Mouse (Mus musculus): ENCODE results near the gene Samd3. TPM values are rescaled to one million over a fixed set of nuclear protein-coding genes. Genes with fewer than 3 reads are reported as not detected.

Gene Samd3
- polyA plus RNA-seq, 1 experiment = 0.32 TPM

DNA sequence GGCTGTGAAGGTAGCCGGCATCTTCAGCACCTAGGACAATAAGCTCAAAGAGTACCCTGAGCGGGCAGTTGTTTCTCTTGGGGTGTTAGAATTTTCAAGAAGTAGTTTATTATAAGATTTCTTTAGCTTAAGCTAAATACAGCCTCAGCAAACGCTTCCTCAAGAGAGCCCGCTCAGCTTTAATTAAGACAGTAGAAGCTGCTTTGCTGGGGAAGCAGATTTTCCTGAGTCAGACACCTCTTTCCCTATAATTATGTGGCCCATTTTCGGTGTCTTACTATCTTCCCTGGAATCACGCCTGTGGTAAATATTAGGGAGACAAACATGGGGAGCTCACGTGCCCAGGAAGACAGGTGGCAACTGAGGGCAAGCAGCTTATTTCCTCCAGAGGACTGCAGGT is 57.6 kb downstream of the Samd3 start:
- no peak for TF ChIP-seq POLR2A (IDR thresholded peaks at IDR 0.05; ENCODE audit: borderline replicate concordance, extremely low read depth, low read depth, low read length)
- WGBS = 77% methylated on average over 7 of the region's 7 CpGs
- no peak for DNase-seq
- Histone ChIP-seq H3K4me1 (ENCODE audit: control insufficient read depth, insufficient read depth, low read length) (no peaks in the 10 kb centered on the region; the same call in none of the 2 replicates), H3K4me3 (replicated peaks; ENCODE audit: extremely low read depth, low read depth, low read length) (no peak overlapping the region)

DNA sequence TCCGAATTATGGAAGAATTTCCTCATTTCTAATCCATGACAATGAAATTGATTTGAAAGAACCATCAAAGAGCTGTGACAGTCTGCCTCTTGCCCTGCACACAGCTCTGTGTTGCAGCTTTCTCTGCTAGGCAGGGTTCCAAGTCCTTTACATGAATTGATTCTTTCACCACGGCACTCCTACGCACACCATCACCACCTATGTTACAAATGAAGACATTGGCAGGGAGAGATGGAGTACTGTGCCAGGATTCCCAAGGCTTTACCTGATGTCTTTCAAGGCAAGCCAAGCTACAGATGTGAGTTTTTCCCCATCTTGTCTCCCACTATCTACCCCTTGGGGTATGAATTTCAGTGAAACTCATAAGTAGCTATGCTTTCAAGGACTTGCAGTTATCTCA is 67.7 kb downstream of the Samd3 start:
- H3K4me3 ChIP-seq (replicated peaks; ENCODE audit: extremely low read depth, low read depth, low read length) = no peak overlapping the region
- DNase-seq = no peak
- TF ChIP-seq CTCF (IDR thresholded peaks at IDR 0.05; ENCODE audit: insufficient read depth, low read length) (no peak), POLR2A (IDR thresholded peaks at IDR 0.05; ENCODE audit: borderline replicate concordance, extremely low read depth, low read depth, low read length) (no peak)
- WGBS = 69% methylated on average over 3 of the region's 3 CpGs
- no peaks in the 10 kb centered on the region for H3K4me1 ChIP-seq (ENCODE audit: control insufficient read depth, insufficient read depth, low read length)

DNA sequence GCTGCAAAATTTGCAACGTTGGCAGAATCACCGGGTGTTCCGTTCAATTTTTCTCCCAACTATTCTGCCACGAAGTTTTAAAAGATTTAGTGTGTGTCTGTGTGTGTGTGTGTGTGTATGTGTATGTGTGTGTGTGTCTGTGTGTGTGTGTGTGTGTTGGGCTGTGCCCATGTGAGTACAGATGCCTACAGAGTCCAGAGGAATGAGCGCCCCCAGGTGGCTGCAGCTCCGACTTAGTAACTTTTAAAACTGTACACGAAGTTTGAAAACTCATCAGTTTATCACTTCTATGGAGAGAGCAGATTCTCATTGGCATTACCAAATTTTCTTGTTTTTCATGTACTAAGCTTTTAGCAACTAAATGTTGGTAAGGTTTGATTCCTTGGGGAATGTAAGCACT is 68.1 kb downstream of the Samd3 start:
- no peak for DNase-seq
- Histone ChIP-seq H3K4me1 (ENCODE audit: control insufficient read depth, insufficient read depth, low read length) (no peaks in the 10 kb centered on the region), H3K4me3 (replicated peaks; ENCODE audit: extremely low read depth, low read depth, low read length) (no peak overlapping the region)
- TF ChIP-seq CTCF (IDR thresholded peaks at IDR 0.05; ENCODE audit: insufficient read depth, low read length) (peak; percentile 13; the same call in 1 of the 2 replicates), POLR2A (IDR thresholded peaks at IDR 0.05; ENCODE audit: borderline replicate concordance, extremely low read depth, low read depth, low read length) (no peak)
- 79% methylated on average over 7 of the region's 7 CpGs for WGBS

GRCm38 (mm10) chr10:26302336-26302735 is 72.8 kb downstream of the Samd3 start:
- 92% methylated on average over 4 of the region's 4 CpGs for WGBS
- no peaks in the 10 kb centered on the region for H3K4me1 ChIP-seq (ENCODE audit: control insufficient read depth, insufficient read depth, low read length)
- no peak for DNase-seq
- no peak overlapping the region for H3K4me3 ChIP-seq (replicated peaks; ENCODE audit: extremely low read depth, low read depth, low read length)
- TF ChIP-seq POLR2A (IDR thresholded peaks at IDR 0.05; ENCODE audit: borderline replicate concordance, extremely low read depth, low read depth, low read length) = no peak
- TF ChIP-seq CTCF (IDR thresholded peaks at IDR 0.05; ENCODE audit: insufficient read depth, low read length) = no peak

DNA sequence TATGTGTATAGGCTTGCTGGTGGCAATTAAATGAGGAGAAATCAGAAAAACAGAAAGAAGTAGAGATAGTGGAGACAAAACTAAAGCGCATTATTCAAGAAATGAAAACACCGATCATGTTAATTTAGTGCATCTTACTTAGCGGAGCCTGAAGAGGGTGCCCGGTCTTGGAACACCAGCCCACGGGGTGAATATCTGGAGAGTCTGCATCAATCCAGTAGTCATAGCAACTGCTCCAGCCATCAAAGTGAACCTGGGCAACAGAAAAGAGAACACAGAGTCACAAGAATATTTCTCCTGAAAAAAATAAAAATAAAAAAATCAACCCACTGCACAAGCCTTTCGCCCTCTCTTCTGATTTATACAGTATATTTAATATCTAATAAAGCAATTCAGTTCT is 74.0 kb downstream of the Samd3 start:
- Histone ChIP-seq H3K4me3 (replicated peaks; ENCODE audit: extremely low read depth, low read depth, low read length) (no peak overlapping the region), H3K4me1 (ENCODE audit: control insufficient read depth, insufficient read depth, low read length) (no peaks in the 10 kb centered on the region)
- TF ChIP-seq CTCF (IDR thresholded peaks at IDR 0.05; ENCODE audit: insufficient read depth, low read length) (no peak), POLR2A (IDR thresholded peaks at IDR 0.05; ENCODE audit: borderline replicate concordance, extremely low read depth, low read depth, low read length) (no peak)
- no peak for DNase-seq
- 95% methylated on average over 6 of the region's 6 CpGs for WGBS

DNA sequence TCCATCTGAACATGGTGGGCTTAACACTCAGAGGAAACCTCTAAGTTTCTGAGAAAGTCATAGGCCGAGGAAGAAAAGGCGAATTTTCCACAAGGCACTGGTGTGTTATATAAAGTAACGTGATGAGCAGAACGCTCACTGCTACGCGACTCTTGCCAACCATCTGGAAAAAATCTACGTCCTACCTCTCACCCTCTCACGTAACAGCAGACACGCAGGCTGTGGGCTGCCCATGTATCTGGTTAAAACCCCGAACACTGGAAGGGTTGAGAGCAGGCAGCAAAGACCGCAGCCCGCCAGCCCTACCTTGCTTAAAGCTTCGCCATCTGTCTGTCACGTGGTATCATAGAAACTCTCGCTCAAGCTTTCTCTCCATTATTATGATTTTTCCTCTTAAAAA is 84.8 kb downstream of the Samd3 start:
- TF ChIP-seq POLR2A (IDR thresholded peaks at IDR 0.05; ENCODE audit: borderline replicate concordance, extremely low read depth, low read depth, low read length) (no peak), CTCF (IDR thresholded peaks at IDR 0.05; ENCODE audit: insufficient read depth, low read length) (no peak)
- WGBS = 95% methylated on average over 15 of the region's 15 CpGs
- DNase-seq = no peak
- no peaks in the 10 kb centered on the region for H3K4me1 ChIP-seq (ENCODE audit: control insufficient read depth, insufficient read depth, low read length)
- no peak overlapping the region for H3K4me3 ChIP-seq (replicated peaks; ENCODE audit: extremely low read depth, low read depth, low read length)

DNA sequence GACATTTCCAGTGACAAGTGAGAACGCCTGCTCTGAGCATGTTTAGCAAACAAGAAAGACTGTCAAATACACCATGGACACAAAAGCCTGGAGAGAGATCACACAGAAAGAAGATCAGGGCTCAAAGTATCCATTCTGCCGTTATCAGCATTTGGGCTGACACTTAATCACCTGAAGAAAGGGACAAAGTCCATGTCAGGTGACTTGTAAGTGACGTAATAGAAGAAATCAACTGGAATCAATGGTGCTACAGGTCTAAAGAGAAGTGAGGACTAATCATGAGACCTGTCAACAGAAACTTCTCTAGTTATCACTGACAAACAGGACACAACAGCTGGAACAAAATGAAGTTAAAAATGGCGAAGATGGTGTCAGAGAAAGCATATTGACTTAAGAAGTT is 91.2 kb downstream of the Samd3 start:
- Histone ChIP-seq H3K4me1 (ENCODE audit: control insufficient read depth, insufficient read depth, low read length) (no peaks in the 10 kb centered on the region), H3K4me3 (replicated peaks; ENCODE audit: extremely low read depth, low read depth, low read length) (no peak overlapping the region)
- no peak for TF ChIP-seq CTCF (IDR thresholded peaks at IDR 0.05; ENCODE audit: insufficient read depth, low read length)
- no peak for TF ChIP-seq POLR2A (IDR thresholded peaks at IDR 0.05; ENCODE audit: borderline replicate concordance, extremely low read depth, low read depth, low read length)
- no peak for DNase-seq
- 72% methylated on average over 4 of the region's 4 CpGs for WGBS

Other genes starting within 250 kb of the Samd3 start
- gene Gm9767, start 151.5 kb upstream of the Samd3 start, polyA plus RNA-seq (2012; rRNA removed) = 0.19 TPM in 1 of 2 replicates, not detected in the other
- gene Tmem200a, start 150.7 kb upstream of the Samd3 start, polyA plus RNA-seq (2012; rRNA removed) = 9.0 and 11.9 TPM in 2 replicates
- 4.6 and 4.9 TPM in 2 replicates for gene L3mbtl3, start 146.3 kb downstream of the Samd3 start, polyA plus RNA-seq (2012; rRNA removed)